Mouse (Mus musculus) stomach, postnatal 0 days (tissue): ENCODE data around the gene Srgap2. TPM values are rescaled to one million over a fixed set of nuclear protein-coding genes. Genes with fewer than 3 reads are reported as not detected.

ENCODE experiments used
- ATAC-seq: fragments of 200-750 bp; cut with Nextera tagmentation; 2 replicates; pipeline ENCODE4 v1.8.0; 2017; ENCODE audit not compliant: low FRiP score, low TSS enrichment
- DNase-seq: peaks from one replicate; pipeline ENCODE4 v3.0.0-alpha.2; 2016; ENCODE audit warnings: low spot score
- H3K27ac ChIP-seq: fragments of 300-500 bp; sonication (generic); replicated peaks from 2 replicates; pipeline ENCODE4 v1.5.1; 2014; ENCODE audit warnings: mild to moderate bottlenecking, control low read depth
- H3K27me3 ChIP-seq: fragments of 300-500 bp; sonication (generic); 2 replicates; pipeline ENCODE4 v1.6.1; 2014; ENCODE audit warnings: low read length; ENCODE audit not compliant: control insufficient read depth, insufficient read depth
- H3K36me3 ChIP-seq: fragments of 300-500 bp; sonication (generic); 2 replicates; pipeline ENCODE4 v1.6.1; 2014; ENCODE audit warnings: low read length, mixed read lengths; ENCODE audit not compliant: control insufficient read depth, insufficient read depth
- H3K4me1 ChIP-seq: fragments of 300-500 bp; sonication (generic); replicated peaks from 2 replicates; pipeline ENCODE4 v1.6.1; 2014; ENCODE audit warnings: antibody characterized with exemption; ENCODE audit not compliant: control insufficient read depth, insufficient read depth
- H3K4me2 ChIP-seq: fragments of 300-500 bp; sonication (generic); replicated peaks from 2 replicates; pipeline ENCODE4 v1.6.1; 2014; ENCODE audit warnings: low read depth, mild to moderate bottlenecking, control low read depth, moderate library complexity
- H3K4me3 ChIP-seq: fragments of 300-500 bp; sonication (generic); 2 replicates; pipeline ENCODE4 v1.5.1; 2014; ENCODE audit warnings: low read depth, low read length, control low read depth
- H3K9ac ChIP-seq: fragments of 300-500 bp; sonication (generic); 2 replicates; pipeline ENCODE4 v1.6.1; 2014; ENCODE audit warnings: mild to moderate bottlenecking, low read length, control low read depth, mixed read lengths
- H3K9me3 ChIP-seq: fragments of 300-500 bp; sonication (generic); 2 replicates; pipeline ENCODE4 v1.6.1; 2016; ENCODE audit warnings: low read length; ENCODE audit not compliant: control insufficient read depth
- CTCF ChIP-seq: IDR thresholded peaks from 2 replicates; pipeline ENCODE4 v1.5.1; 2016; ENCODE audit warnings: antibody characterized with exemption, low read depth, mild to moderate bottlenecking, moderate library complexity
- EP300 ChIP-seq: optimal IDR thresholded peaks from 2 replicates; pipeline ENCODE3; 2016; ENCODE audit warnings: antibody characterized with exemption
- WGBS: fragments of 180-500 bp; shearing (Covaris S2); extraction: QIAGEN DNeasy Blood & Tissue Kit; methylation state at CpG from one replicate; pipeline ENCODE4 v1.1.7; 2014; 5-methylcytosine and 5-hydroxymethylcytosine counted together
- polyA plus RNA-seq: library from polyadenylated mRNA; unstranded; fragments of >200 nt; fragmentation: Nextera tagmentation; extraction: Ambion mirVana; gene quantifications from 2 replicates; pipeline ENCODE4 v1.2.1, GENCODE M21; 2015

The Srgap2 gene
- polyA plus RNA-seq, 1 experiment from 2014 or later = 7.7 TPM

GRCm38 (mm10) chr1:131357213-131357612 is 169.9 kb downstream of the Srgap2 start:
- Histone ChIP-seq H3K4me2 (no peak overlapping the region), H3K36me3 (peaks cover 3% of the 10 kb centered on the region; the same call in 1 of the 2 replicates), H3K9ac (no peak overlapping the region), H3K9me3 (no peaks in the 10 kb centered on the region), H3K27me3 (no peaks in the 10 kb centered on the region), H3K27ac (no peak overlapping the region), H3K4me3 (no peak overlapping the region), H3K4me1 (no peaks in the 10 kb centered on the region)
- WGBS = 53% methylated on average over 1 of the region's 1 CpGs
- DNase-seq (no peak), ATAC-seq (no peak)
- TF ChIP-seq CTCF (no peak), EP300 (no peak)

DNA sequence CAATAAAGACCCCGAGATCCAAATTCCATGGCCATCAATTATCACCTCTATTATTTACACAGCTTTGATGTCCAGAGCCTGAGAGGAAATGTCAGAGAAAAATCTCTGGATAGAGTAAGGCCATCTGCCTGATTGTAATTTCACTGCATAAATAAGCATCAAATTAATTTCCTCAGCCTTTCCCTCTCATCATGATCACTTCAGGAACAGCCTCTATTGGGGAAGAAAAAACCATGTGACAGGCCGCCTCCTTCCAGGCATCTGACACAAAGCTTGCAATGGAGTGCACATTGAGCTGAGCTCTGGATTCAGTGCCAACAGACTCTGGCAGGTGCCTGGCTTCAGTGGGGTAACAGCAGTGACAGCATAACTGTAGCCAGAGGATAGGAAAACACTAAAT is 175.7 kb downstream of the Srgap2 start:
- 46% methylated on average over 2 of the region's 2 CpGs for WGBS
- Histone ChIP-seq H3K4me2 (no peak overlapping the region), H3K9me3 (no peaks in the 10 kb centered on the region), H3K36me3 (peaks cover 5% of the 10 kb centered on the region; the same call in 1 of the 2 replicates), H3K4me3 (no peak overlapping the region), H3K27ac (no peak overlapping the region), H3K27me3 (no peaks in the 10 kb centered on the region), H3K9ac (no peak overlapping the region), H3K4me1 (no peaks in the 10 kb centered on the region)
- no peak for DNase-seq
- ATAC-seq = no peak
- TF ChIP-seq CTCF (no peak), EP300 (no peak)

DNA sequence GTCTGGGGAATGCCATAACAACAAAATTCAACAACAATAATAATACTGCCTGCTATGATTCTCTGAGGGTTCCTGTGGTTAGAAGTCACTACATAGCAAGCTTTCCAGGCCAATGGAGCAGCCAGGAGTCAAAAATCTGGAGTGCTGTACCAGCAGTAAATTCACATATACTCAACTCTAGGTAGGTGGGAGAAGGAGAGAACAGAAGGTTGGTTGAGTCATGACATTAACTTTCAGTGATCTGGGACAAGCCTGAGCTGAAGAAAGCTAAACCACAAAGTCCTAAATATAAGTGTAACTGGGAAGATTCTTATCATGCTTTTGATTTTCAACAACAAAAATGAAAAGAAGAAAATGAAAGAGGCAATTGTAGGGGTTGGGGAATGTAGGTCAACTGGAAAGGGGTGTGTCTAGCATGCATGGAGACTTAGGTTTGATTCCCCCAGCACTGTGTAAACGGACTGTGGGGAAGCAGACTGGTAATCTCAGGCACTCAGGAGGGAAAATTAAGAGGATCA is 177.1 kb downstream of the Srgap2 start:
- no peak overlapping the region for H3K27ac ChIP-seq
- 0 out of 2 replicates have a peak, but pooled peaks cover 2% of the 10 kb centered on the region for H3K4me1 ChIP-seq
- H3K4me2 ChIP-seq = no peak overlapping the region
- H3K9me3 ChIP-seq = no peaks in the 10 kb centered on the region
- H3K4me3 ChIP-seq = no peak overlapping the region
- no peak overlapping the region for H3K9ac ChIP-seq
- no peak for TF ChIP-seq EP300
- no peak for TF ChIP-seq CTCF
- no peaks in the 10 kb centered on the region for H3K27me3 ChIP-seq
- H3K36me3 ChIP-seq = 0 out of 2 replicates have a peak, but pooled peaks cover 2% of the 10 kb centered on the region
- no peak for ATAC-seq
- no peak for DNase-seq
- WGBS = 50% methylated on average over 1 of the region's 1 CpGs

DNA sequence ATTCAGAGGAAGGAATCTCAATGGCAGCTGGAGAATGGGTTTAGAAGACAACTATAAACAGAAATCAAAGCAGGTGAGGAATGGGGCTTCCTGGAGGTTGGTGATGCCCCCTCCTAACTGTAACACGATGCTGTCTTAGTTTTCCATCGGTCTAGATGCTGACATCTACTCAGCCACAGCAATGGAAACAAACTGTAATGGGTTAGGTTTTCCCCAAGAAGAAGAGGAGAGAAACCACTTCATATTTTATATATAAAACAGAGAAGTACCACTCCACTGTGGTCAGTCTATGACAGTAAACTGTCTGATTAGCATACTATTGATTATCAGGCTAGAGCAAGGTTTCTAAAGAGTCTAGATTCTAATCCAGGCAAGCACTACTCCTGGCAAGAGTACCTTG is 179.4 kb downstream of the Srgap2 start:
- Histone ChIP-seq H3K9me3 (no peaks in the 10 kb centered on the region), H3K4me2 (no peak overlapping the region), H3K9ac (no peak overlapping the region), H3K27me3 (no peaks in the 10 kb centered on the region), H3K4me3 (no peak overlapping the region), H3K4me1 (0 out of 2 replicates have a peak, but pooled peaks cover 2% of the 10 kb centered on the region), H3K36me3 (peaks cover 6% of the 10 kb centered on the region; the same call in 1 of the 2 replicates), H3K27ac (no peak overlapping the region)
- no peak for ATAC-seq
- TF ChIP-seq EP300 (no peak), CTCF (no peak)
- WGBS = 56% methylated on average over 2 of the region's 2 CpGs
- no peak for DNase-seq

DNA sequence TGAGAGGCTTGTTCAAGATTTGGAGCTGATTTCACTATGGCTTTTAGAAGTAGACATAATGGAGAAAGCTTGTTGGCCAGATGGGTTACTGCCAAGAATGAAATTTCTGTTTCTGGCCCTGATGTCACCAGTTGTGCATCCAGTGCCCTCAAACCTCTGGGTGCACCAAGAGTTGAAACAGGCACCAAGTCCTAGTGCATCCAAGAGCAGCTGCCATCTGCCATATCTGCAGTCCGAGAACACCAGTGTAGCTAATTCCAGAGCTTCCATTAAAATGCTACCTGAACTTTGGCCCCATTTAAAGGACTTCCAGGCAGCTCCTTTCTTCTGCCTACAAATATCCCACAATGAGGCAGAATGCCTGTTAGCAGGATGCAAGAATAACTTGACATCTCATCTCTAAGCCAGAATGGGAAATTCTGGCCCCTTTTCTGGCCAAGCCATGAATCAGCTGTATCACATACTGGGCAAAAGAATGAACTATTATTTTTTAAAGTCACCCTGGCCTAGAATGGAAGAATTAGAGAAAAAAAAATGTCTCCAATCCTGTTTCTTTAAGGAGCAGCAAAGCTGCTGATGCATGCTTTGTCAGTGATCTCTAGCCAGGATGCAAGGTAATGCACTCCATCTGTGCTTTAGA is 180.1 kb downstream of the Srgap2 start:
- Histone ChIP-seq H3K36me3 (peaks cover 6% of the 10 kb centered on the region; the same call in 1 of the 2 replicates), H3K9ac (no peak overlapping the region), H3K9me3 (no peaks in the 10 kb centered on the region), H3K4me1 (0 out of 2 replicates have a peak, but pooled peaks cover 2% of the 10 kb centered on the region), H3K4me2 (no peak overlapping the region), H3K27me3 (no peaks in the 10 kb centered on the region), H3K4me3 (no peak overlapping the region), H3K27ac (no peak overlapping the region)
- DNase-seq = no peak
- 61% methylated on average over 1 of the region's 1 CpGs for WGBS
- ATAC-seq = no peak
- TF ChIP-seq EP300 (no peak), CTCF (no peak)
